Mouse (Mus musculus) testis, adult 2 months (tissue): ENCODE data around the gene Ttc38.

Source experiments
- CTCF ChIP-seq: fragments of 200-500 bp; IDR thresholded peaks from 2 replicates; pipeline ENCODE4 v1.5.1; 2012; ENCODE audit warnings: low read depth, mild to moderate bottlenecking, inconsistent platforms, low read length, moderate library complexity; ENCODE audit not compliant: control insufficient read depth, insufficient read depth, insufficient replicate concordance
- POLR2A ChIP-seq: fragments of 200-500 bp; IDR thresholded peaks from 2 replicates; pipeline ENCODE4 v1.6.1; 2012; ENCODE audit warnings: low read depth, mild to moderate bottlenecking, inconsistent platforms, low read length, moderate library complexity; ENCODE audit not compliant: control insufficient read depth

- TF ChIP-seq POLR2A = no peak
- TF ChIP-seq CTCF = no peak
These were observed 59.9 kb downstream of the Ttc38 start for GRCm38 (mm10) chr15:85891971-85892370.
